In the genomic region with DNA sequence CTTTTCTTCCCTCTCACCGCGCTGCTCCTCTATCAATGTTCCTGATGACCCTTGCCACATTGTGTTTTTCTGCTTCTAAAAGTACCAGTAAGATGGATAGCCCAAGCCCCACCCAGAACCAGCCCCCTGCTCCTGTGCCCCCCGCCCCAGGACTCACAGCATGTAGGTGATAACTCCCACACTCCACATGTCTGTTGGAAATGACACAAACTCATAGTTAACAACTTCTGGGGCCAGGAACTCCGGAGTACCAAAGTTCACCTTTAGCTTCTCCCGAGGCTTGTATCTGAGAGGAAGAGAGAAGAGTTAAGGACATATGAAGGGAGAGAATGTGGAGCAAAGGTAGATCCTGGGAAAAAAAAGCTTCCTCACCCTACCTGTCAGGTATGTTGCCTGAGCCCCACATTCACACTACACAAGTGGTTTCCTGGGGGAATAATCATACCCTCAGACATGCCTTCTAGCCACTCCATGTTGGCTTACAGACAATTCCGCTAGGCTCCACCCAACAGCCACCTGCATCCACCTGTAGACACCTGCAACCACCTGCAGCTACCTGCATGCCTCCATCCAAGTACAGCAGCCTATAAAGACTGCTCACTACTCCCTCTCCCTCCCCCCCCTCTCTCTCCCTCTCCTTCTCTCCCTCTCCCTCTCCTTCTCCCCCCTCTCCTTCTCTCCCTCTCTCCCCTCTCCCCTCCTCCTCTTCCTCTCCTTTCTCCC, we compare ENCODE assay signal across 18 mouse cellular contexts. TPM values are rescaled to one million over a fixed set of nuclear protein-coding genes. Genes with fewer than 3 reads are reported as not detected.
A peak's percentile ranks its signal among the peaks of the same experiment; 100 is the strongest.
DNase-seq lines count a peak whose midpoint lies in the region; ATAC-seq lines count a peak whose summit lies in the region.
"Had no signal": no experiment of that assay in that cellular context is flagged by ENCODE, and none has a peak within 500 bp of the region (broad histone marks: within the 10 kb centered on the region; RNA-seq: fewer than 3 reads in every experiment).

No protein-coding gene starts in this region.

- no peak for ATAC-seq in intestine, embryonic 14.5 days (replicated peaks; ENCODE audit: low FRiP score, low TSS enrichment, low read depth)
- no peak for ATAC-seq in liver, embryonic 15.5 days (ENCODE audit: insufficient read depth)
- ATAC-seq: activated CD4-positive, CD25-positive, alpha-beta regulatory T cell, adult 4 months; forebrain, embryonic 14.5 days; Patski had no signal

- no peak overlapping the region for H3K9ac ChIP-seq in intestine, embryonic 14.5 days (ENCODE audit: low read length)
- no peak overlapping the region for H3K9ac ChIP-seq in liver, embryonic 15.5 days
- H3K9ac ChIP-seq: heart, embryonic 15.5 days; hindbrain, embryonic 15.5 days had no signal

- no peak overlapping the region for H3K4me3 ChIP-seq in heart, embryonic 10.5 days
- H3K4me3 ChIP-seq in intestine, embryonic 14.5 days (ENCODE audit: low read depth, low read length): no peak overlapping the region
- no peak overlapping the region for H3K4me3 ChIP-seq in liver, embryonic 15.5 days (replicated peaks)
- H3K4me3 ChIP-seq: heart, embryonic 15.5 days; hindbrain, embryonic 15.5 days had no signal

- peaks cover 89% of the 10 kb centered on the region for H3K36me3 ChIP-seq in heart, embryonic 10.5 days
- H3K36me3 ChIP-seq in intestine, embryonic 14.5 days (ENCODE audit: control insufficient read depth, insufficient read depth, low read length): no peaks in the 10 kb centered on the region
- peaks cover 76% of the 10 kb centered on the region for H3K36me3 ChIP-seq in liver, embryonic 15.5 days (replicated peaks)
- H3K36me3 ChIP-seq: hindbrain, embryonic 15.5 days had no signal

- peaks cover 6% of the 10 kb centered on the region; the same call in 1 of the 2 replicates for H3K4me1 ChIP-seq in heart, embryonic 10.5 days
- no peaks in the 10 kb centered on the region for H3K4me1 ChIP-seq in intestine, embryonic 14.5 days (replicated peaks; ENCODE audit: control insufficient read depth, insufficient read depth, low read length)
- peaks cover 20% of the 10 kb centered on the region for H3K4me1 ChIP-seq in liver, embryonic 15.5 days (replicated peaks)
- H3K4me1 ChIP-seq: heart, embryonic 15.5 days; hindbrain, embryonic 15.5 days had no signal

- peak; percentile 66 for DNase-seq in heart, embryonic 10.5 days (ENCODE audit: low spot score)
- no peak for DNase-seq in heart, postnatal 10 days
- DNase-seq in c-Kit-positive CD71-positive TER-119-positive erythroid progenitor cells, embryonic 14.5 days (ENCODE audit: low spot score): peak; percentile 25
- no peak for DNase-seq in intestine, embryonic 14.5 days (ENCODE audit: low spot score)
- no peak for DNase-seq in cerebellum, postnatal 36 days
- DNase-seq in kidney, postnatal 14 days: no peak
- DNase-seq: adrenal gland, postnatal 14 days; cerebellum, adult 18-20 months; cerebellum, adult 9-11 months; gastrocnemius, postnatal 36 days; heart, adult 18-20 months had no signal

- intact Hi-C loops in heart, postnatal 10 days (cut with DNase I): no loop called here

- 75% methylated on average over 6 of the region's 6 CpGs for WGBS in heart, embryonic 10.5 days
- WGBS in intestine, embryonic 14.5 days: 68% methylated on average over 6 of the region's 6 CpGs
- WGBS in liver, embryonic 15.5 days (ENCODE audit: insufficient replicate concordance): 78% methylated on average over 6 of the region's 6 CpGs

- peak overlapping the region; percentile 20; the same call in 1 of the 2 replicates for H3K4me2 ChIP-seq in intestine, embryonic 14.5 days (ENCODE audit: low read length)
- no peak overlapping the region for H3K4me2 ChIP-seq in liver, embryonic 15.5 days
- H3K4me2 ChIP-seq: heart, embryonic 11.5 days; heart, embryonic 15.5 days; hindbrain, embryonic 15.5 days had no signal

- no peaks in the 10 kb centered on the region for H3K9me3 ChIP-seq in heart, embryonic 10.5 days
- no peaks in the 10 kb centered on the region for H3K9me3 ChIP-seq in intestine, embryonic 14.5 days (ENCODE audit: control insufficient read depth, low read length)
- H3K9me3 ChIP-seq in liver, embryonic 15.5 days (replicated peaks): no peaks in the 10 kb centered on the region
- H3K9me3 ChIP-seq: heart, embryonic 15.5 days; hindbrain, embryonic 15.5 days had no signal

- no peaks in the 10 kb centered on the region for H3K27me3 ChIP-seq in heart, embryonic 10.5 days (ENCODE audit: insufficient read depth, poor library complexity, severe bottlenecking)
- no peaks in the 10 kb centered on the region for H3K27me3 ChIP-seq in intestine, embryonic 14.5 days (replicated peaks; ENCODE audit: control insufficient read depth, insufficient read depth, low read length)
- H3K27me3 ChIP-seq in liver, embryonic 15.5 days: no peaks in the 10 kb centered on the region
- H3K27me3 ChIP-seq: heart, embryonic 15.5 days; hindbrain, embryonic 15.5 days; Patski had no signal

- H3K27ac ChIP-seq in heart, embryonic 10.5 days: no peak overlapping the region
- no peak overlapping the region for H3K27ac ChIP-seq in intestine, embryonic 14.5 days (ENCODE audit: low read depth)
- peak overlapping the region; percentile 58; the same call in 1 of the 2 replicates for H3K27ac ChIP-seq in liver, embryonic 15.5 days (replicated peaks)
- H3K27ac ChIP-seq: heart, embryonic 15.5 days; hindbrain, embryonic 15.5 days had no signal

RNA-seq across cellular contexts. Expression of a gene that starts 36.8 kb away (rescaled TPM):
- polyA plus RNA-seq in heart, embryonic 10.5 days (2016; fragmentation: Nextera tagmentation; extraction: Ambion mirVana): 124 and 136 TPM in 2 replicates
- 10 to 100 TPM; 70.1 to 77.5 TPM for total RNA-seq in heart, postnatal 10 days (2021)
- polyA plus RNA-seq in intestine, embryonic 14.5 days (2014; fragmentation: Nextera tagmentation; extraction: Ambion mirVana): 138 and 147 TPM in 2 replicates
- 85.1 and 92.3 TPM in 2 replicates for polyA plus RNA-seq in liver, embryonic 15.5 days (2015; fragmentation: Nextera tagmentation; extraction: Ambion mirVana)

RNA-seq across cellular contexts. Expression of a gene that starts 36.9 kb away (rescaled TPM):
- 89.3 and 122 TPM in 2 replicates for polyA plus RNA-seq in heart, embryonic 10.5 days (2016; fragmentation: Nextera tagmentation; extraction: Ambion mirVana)
- 10 to 100 TPM; 16.6 to 16.7 TPM for total RNA-seq in heart, postnatal 10 days (2021)
- polyA plus RNA-seq in intestine, embryonic 14.5 days (2014; fragmentation: Nextera tagmentation; extraction: Ambion mirVana): 124 and 126 TPM in 2 replicates
- polyA plus RNA-seq in liver, embryonic 15.5 days (2015; fragmentation: Nextera tagmentation; extraction: Ambion mirVana): 80.8 and 84.4 TPM in 2 replicates

RNA-seq across cellular contexts. Expression of a gene that starts 49.8 kb away (rescaled TPM):
- polyA plus RNA-seq in heart, embryonic 10.5 days (2016; fragmentation: Nextera tagmentation; extraction: Ambion mirVana): 131 and 248 TPM in 2 replicates
- total RNA-seq in heart, postnatal 10 days (2021): 100 to 1,000 TPM; 274 to 314 TPM
- 1.8 and 3.1 TPM in 2 replicates for polyA plus RNA-seq in intestine, embryonic 14.5 days (2014; fragmentation: Nextera tagmentation; extraction: Ambion mirVana)
- polyA plus RNA-seq in liver, embryonic 15.5 days (2015; fragmentation: Nextera tagmentation; extraction: Ambion mirVana): 57.2 and 68.2 TPM in 2 replicates
- polyA plus RNA-seq: activated CD4-positive, CD25-positive, alpha-beta regulatory T cell, adult 4 months; Patski had no signal

Comparison
In these comparisons a context has a peak if more than half of its experiments do, and no peak if none do; other contexts are left out.
1. DNase-seq: peak in heart, embryonic 10.5 days (single experiment) and c-Kit-positive CD71-positive TER-119-positive erythroid progenitor cells, embryonic 14.5 days (single experiment); none in heart, postnatal 10 days (0 of 2), intestine, embryonic 14.5 days (single experiment), cerebellum, postnatal 36 days (0 of 2) and kidney, postnatal 14 days (single experiment).
2. RNA of a gene that starts 49.8 kb away (polyA plus RNA-seq): 131 to 248 TPM in heart, embryonic 10.5 days and 57.2 to 68.2 TPM in liver, embryonic 15.5 days; 1.8 to 3.1 TPM in intestine, embryonic 14.5 days; every median in the first group is over 10 times any median in the second.